Mouse (Mus musculus) cerebellum, adult 2 months (tissue): ENCODE results near the gene Cldnd2.

ENCODE experiments used
- CTCF ChIP-seq: fragments of 200-500 bp; IDR thresholded peaks from 2 replicates; pipeline ENCODE4 v1.5.1; 2011; ENCODE audit warnings: low read depth, mild to moderate bottlenecking, control low read depth, low read length, moderate library complexity, borderline replicate concordance; ENCODE audit not compliant: insufficient read depth
- POLR2A ChIP-seq: fragments of 200-500 bp; IDR thresholded peaks from 2 replicates; pipeline ENCODE4 v1.6.1; 2011; ENCODE audit warnings: low read length, control low read depth, borderline replicate concordance; ENCODE audit not compliant: insufficient read depth

DNA sequence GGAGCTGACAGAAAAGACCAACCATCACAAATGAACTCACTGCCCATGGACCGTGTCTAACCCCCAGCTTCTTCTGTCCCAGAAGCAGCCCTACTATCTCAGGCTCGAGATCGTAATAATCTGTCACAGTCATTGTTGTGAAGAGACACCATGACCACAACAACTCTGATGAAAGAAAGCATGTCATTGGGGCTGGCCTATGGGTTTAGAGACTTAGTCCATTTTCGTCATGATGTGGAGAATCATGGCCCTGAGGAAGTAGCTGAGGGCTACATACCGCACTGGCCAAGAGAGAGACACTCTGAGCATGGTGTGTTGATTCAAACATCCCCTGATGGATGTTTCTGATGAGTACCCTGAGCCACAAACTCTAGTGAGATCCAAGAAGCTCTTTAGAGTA lies 5.9 kb upstream of the Cldnd2 start:
- TF ChIP-seq CTCF, result no peak
- TF ChIP-seq POLR2A, result no peak
